Mouse (Mus musculus) splenic B cell, adult 2 months (primary cell): Measurements from ENCODE around the gene Tnfaip2.

ENCODE experiments used
- DNase-seq: peaks from one replicate; pipeline ENCODE4 v3.0.0-alpha.2; 2011; ENCODE audit warnings: low read depth, low spot score
- H3K27me3 ChIP-seq: 2 replicates; pipeline ENCODE4 v1.6.1; 2012; ENCODE audit warnings: mild to moderate bottlenecking, low read length, moderate library complexity, mixed read lengths; ENCODE audit not compliant: control insufficient read depth, poor library complexity, insufficient read depth, severe bottlenecking
- H3K36me3 ChIP-seq: 2 replicates; pipeline ENCODE4 v1.6.1; 2012; ENCODE audit warnings: mild to moderate bottlenecking, low read length, moderate library complexity, mixed read lengths; ENCODE audit not compliant: control insufficient read depth, poor library complexity, insufficient read depth, severe bottlenecking

The Tnfaip2 gene

DNA sequence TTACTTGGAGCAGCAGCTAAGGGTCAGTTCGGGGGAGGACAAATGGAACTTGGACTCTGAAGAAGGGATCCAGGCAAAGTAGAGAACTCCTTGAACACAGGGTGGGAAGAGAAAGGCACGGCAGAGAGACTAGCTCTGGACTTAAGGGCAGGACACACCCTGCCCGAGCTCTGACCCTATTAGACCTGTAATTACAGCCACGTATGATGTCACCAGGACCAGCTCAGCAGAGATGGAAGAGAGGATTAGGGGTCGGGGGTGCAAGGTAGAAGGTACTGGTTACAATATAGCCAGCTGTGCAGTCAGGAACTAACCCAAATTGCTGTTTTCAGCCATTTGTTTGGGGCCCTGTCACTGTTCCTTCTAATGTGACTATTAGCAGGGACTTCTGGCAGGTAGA is 19.4 kb upstream of the Tnfaip2 start:
- 0 out of 2 replicates have a peak, but pooled peaks cover 2% of the 10 kb centered on the region for H3K27me3 ChIP-seq
- DNase-seq: no peak
- no peaks in the 10 kb centered on the region for H3K36me3 ChIP-seq

DNA sequence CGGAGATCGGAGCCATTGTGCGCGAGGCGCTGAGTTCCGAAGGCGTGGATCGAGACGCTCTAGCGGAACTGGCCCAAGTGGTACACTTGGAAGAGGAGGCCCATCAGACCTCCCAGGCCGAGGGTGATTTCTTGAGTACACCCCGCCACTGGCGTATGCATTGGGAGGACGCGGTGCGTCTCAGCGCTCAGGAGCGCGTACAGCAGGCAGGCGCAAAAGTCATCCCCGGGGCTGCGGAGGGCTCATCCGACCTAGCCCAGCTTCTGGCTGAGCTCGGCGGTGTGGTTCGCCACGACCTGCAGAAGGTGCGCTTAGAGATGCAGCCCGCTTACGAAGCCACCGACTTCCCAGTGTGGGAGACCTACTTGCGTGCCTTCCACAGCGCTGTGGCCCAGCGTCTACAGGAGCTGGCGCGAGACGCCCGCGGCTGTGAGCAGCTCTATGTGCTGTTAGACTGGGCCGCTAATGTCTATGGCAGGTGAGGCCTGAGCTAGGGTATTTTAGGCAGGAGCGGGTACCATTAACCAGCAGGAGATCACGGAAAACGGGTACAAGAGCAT is 18.6 kb upstream of the Tnfaip2 start:
- Histone ChIP-seq H3K36me3 (no peaks in the 10 kb centered on the region), H3K27me3 (0 out of 2 replicates have a peak, but pooled peaks cover 2% of the 10 kb centered on the region)
- DNase-seq: no peak

DNA sequence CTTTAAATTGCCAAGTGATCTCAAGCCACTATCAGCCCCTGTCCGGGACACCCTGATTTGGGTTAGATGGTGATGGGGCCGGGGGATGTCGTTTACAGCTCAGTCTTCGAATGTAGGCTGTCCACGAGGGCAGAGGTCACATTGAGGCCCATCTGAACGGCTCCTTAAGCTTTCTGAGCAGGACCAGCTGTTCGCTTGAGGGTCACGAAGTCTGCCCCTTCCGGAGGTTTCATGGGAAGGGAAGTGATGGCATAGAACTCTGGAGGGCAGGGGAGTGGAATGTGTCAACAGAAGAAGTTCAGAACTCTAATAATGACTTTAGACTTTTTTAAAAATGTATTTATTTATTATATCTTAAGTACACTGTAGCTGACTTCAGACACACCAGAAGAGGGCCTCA is 17.7 kb upstream of the Tnfaip2 start:
- H3K36me3 ChIP-seq: no peaks in the 10 kb centered on the region
- no peak for DNase-seq
- H3K27me3 ChIP-seq: 0 out of 2 replicates have a peak, but pooled peaks cover 2% of the 10 kb centered on the region

DNA sequence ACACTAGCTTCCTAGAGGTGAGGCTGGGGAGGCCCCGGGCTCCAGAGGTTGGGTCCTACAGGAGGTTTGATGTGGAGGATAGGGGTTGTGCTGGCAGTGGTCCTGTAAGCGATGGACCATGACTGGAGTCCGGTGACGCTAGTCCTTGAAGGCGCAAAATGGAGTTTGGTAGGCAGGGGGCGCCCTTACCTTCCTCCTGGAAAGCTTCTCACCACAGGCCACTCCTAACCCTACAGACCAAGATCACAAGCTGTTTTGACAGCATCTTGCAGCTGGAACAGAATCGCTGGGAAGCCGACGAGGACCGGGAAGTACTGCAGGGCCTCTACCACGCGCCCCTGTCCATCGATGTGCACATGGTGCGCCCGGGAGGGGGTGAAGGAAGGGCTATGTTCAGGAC is 17.0 kb upstream of the Tnfaip2 start:
- peak; percentile 32 for DNase-seq
- H3K27me3 ChIP-seq: 0 out of 2 replicates have a peak, but pooled peaks cover 2% of the 10 kb centered on the region
- H3K36me3 ChIP-seq: no peaks in the 10 kb centered on the region

DNA sequence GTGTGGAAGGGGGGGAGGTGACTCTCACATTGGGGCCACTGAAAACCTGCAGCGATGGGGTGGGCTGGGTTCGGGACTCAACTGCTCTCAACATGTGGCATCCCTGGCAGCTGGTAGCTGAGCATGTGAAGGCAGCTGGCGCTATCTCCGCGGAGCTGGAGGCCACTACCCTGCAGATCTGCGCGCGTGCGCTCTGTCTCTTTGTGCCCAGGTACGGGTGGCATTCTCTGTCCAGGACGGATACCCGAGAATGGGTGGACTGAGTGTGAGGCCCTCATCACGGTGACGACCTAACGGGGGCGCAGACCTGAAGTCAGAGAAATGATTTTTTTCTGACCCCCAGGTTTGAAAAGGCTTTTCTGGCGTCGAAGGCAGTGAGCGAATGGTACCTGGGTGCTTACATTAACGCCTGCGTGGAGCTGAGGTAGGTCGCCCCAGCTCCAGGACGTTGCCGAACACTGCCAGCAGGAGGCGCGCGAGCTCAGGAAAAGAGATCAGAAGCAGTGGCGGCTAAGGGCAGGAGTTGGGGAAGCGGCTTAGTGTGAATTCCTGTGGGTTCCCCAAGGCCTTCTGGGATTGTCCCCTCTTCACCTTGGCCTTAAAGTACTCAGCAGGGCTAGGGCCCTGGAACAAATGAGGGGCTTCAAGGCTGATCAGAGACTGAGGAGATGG is 16.3 kb upstream of the Tnfaip2 start:
- DNase-seq: peak; percentile 73
- Histone ChIP-seq H3K27me3 (0 out of 2 replicates have a peak, but pooled peaks cover 2% of the 10 kb centered on the region), H3K36me3 (no peaks in the 10 kb centered on the region)

DNA sequence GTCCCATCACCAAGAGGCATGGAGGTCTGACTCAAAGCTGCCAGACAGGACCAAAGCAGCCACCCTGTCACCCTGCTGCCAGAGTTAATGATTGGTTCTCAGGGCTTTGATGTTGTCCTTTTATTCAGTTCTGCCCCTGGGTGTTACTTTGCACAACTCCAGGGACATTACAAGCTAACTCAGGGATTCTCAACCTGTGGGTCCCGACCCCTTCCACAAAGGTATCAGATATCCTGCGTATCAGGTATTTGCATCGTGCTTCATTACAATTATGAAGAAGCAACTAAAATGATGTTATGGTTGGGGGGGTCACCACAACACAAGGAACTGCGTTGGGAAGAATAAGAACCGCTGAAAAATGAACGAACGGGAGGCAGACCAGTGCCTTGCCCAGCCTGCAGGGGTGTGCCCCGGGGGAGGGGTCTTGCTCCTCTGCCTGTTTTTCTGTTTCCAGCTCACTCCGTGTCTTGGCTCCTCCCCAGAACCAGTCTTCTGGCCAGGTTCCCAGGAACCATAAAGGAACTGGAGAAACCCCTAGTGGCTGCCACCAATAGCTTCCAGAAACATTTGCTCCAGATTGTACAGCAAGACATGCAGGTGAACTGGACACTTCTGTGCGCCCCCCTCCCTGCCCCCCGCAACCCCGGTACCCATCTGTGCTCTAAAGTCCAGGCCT is 14.7 kb upstream of the Tnfaip2 start:
- 0 out of 2 replicates have a peak, but pooled peaks cover 2% of the 10 kb centered on the region for H3K27me3 ChIP-seq
- DNase-seq: no peak
- no peaks in the 10 kb centered on the region for H3K36me3 ChIP-seq

DNA sequence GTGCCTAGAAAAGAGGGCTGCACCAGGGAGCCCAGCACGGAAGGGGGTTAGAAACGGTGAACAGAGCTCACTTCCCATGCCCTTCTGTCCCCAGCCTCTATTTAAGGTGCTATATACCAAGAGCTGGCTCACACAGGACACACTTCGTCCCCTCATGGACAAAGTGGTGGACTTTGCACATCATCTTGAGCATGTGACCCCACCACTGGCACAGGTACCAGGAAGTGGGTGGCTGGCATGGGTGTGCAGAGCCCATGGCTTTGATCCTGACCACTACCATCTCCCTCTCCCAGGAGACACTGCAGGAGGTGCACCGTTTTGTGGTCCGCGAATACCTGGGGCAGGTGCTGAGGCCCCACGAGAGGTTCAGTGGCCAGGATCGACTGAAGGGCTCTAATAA is 13.9 kb upstream of the Tnfaip2 start:
- Histone ChIP-seq H3K27me3 (no peaks in the 10 kb centered on the region), H3K36me3 (no peaks in the 10 kb centered on the region)
- DNase-seq: no peak

DNA sequence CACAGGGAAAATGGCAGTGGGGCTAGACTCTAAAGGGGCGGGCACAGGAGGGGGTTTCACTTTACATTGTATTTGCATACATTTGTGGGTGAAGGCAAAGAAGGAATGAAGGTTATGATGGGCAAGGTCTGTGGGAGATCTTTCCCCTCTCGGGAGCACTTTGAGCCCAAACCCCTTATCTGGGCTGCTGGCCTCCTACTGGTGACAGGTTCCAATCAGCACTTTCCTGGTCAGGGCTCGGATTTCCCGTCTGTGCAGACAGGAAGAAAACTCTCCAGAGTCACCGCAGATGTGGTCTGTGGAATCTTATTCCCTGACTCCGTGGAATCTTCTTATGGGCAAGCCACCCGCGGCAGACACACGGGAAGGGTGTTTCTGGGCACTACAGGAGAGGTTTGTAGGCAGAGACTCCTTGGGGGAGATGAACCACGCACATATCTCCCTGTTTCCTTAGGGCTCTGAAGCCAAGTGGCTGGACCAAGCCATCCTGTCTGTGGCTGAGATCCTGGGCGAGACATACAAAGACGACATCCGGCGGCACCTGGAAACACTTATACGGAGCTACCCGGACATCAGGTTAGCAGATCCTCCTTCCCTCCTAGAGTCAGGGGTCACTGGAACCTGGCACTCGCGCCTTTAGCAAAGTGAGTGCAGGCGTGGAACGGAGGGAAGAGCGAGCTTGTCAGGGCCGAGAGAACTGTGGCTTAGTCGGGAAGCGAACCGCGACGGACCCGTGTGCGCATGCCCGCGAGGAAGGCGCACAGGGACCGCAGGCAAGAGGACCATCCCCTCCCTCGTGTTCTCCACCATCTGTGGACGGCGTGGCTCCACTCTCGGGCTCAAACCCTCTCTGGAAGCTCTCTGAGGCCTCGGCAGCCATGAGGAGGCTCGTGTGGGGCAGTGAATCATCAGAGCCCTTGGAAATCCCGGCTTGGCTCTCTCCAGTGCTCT is 13.0 kb upstream of the Tnfaip2 start:
- Histone ChIP-seq H3K36me3 (no peaks in the 10 kb centered on the region), H3K27me3 (no peaks in the 10 kb centered on the region)
- DNase-seq: peak; percentile 34

DNA sequence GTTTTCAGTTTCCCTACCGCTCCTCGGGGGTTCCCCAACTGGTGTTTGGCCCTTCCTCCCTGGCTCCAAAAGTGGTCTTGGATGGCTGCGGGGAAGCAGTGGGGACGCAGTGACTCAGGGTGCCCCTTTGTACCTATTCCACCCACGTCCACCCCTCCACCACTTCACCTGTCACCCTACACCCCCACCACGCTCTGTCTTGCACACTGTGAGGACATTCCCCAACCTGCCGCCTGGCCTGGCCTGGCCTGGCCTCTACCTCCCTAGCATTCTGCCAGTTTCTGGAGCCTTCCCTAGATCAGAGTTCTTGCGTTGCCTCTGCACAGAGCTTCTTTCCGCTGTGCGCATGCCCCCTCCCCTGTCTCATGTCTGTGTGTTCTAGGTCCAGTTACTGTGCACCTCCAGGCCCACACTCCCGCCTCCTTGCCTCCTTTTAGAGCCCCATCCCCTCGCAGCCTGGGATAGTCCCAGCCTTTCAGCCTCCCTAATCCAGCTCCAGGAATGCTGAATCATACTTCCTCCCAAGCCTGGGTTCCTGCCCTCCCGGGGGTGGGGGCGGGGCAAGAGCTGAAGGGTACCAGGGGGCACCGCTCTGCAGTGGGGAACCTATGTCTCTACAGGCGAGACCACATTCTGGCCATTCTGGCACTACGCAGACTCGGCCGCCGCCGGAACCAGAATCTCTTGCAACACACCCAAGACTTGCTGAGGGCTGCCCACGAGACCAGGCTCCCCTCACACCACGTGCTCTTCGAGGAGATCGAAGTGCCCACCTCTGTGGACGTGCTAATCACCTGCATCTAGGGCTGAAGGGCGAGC is 12.0 kb upstream of the Tnfaip2 start:
- H3K27me3 ChIP-seq: no peaks in the 10 kb centered on the region
- DNase-seq: no peak
- no peaks in the 10 kb centered on the region for H3K36me3 ChIP-seq

DNA sequence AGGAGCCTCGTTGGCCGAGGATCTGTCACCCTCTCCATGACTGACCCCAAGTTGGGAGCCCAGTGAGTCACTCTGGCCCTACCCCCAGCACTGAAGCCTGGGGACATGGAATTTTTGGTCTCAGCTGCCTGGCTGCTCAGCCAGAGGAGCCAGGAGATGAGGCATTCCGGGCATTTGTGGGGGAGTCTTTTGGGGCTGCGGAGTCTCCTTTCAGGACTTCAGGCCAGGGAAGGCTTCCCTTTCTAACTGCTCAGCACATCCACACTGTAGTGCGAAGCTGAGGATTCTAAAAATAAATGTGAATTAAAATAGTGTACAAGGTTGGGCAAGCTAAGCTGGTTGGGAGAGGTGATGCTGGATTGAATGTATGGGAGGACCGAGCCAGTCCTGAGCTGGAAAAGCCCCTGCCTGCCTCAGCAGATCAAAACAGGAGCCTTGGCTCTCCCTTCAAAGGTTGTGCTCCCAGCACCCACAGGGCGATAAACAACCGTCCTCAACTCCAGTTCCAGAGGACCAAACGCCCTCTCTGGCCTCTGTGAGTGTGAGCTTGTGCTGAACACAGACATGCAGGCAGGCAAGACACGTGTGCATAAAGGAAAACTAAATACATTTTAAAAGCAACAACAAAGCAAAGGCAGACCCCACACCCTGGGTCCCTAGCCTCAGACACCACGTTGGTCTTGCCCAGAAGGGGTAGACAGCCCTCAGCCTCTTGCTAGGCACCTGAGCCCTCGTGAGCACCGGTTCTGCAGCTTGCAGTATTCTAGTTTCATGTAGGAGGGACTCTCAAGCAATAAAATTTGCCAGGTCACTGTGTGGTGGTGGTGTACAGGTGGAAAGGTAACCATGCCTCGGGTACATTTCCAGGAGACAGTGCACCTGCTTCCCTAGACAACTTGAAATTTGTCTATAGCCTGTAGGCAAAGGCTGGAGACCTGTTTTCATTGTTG is 11.1 kb upstream of the Tnfaip2 start:
- Histone ChIP-seq H3K36me3 (no peaks in the 10 kb centered on the region), H3K27me3 (no peaks in the 10 kb centered on the region)
- DNase-seq: no peak

DNA sequence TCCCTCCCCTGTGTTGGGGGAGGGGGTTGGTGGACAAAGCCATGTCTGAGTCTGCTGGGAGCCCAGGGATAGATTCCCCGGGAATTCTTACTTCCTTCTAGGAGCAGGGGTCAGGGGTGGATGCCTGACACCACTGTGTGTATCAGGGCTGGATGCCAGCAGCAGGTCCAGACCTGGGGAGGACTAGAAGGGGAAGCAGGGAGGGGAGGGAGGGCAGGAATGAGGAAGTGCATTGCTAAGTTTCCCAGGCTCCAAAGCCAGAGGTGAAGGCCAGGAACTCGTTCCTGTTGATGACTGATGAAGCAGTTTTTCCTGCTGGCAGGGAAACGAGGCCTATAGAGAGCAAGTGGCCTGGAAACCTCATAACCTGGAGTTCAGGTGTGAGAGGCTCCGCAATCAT is 10.2 kb upstream of the Tnfaip2 start:
- Histone ChIP-seq H3K36me3 (no peaks in the 10 kb centered on the region), H3K27me3 (no peaks in the 10 kb centered on the region)
- DNase-seq: no peak

DNA sequence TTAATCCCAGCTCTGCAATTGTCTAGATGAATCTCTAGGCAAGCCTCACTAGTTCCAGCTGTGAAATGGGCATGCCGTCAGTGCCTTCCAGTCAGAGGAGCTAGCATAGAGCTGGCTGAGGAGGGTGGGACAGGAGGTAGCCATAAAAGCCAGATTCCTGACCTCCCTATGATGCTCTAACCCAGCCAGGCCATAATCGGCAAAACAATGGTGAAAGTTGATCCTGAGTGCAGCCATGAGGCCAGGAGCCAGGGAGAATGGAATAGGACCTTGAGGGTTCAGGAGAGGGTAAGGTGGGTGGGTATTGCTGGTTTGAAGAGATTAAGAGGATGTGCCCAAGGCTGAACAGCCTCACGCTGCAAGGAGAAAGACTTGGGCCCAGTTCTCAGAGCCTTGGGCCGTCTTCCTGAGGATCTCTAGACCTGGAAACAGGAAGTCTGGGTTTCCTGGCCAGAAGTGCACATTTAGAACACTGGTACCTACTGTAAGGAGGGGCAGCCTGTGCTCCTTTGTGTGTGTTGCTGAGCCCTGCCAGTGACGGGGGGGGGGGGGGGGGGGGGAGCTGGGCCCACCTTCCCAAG is 9.4 kb upstream of the Tnfaip2 start:
- H3K27me3 ChIP-seq: no peaks in the 10 kb centered on the region
- DNase-seq: no peak
- no peaks in the 10 kb centered on the region for H3K36me3 ChIP-seq
